11 mouse cellular contexts compared by ENCODE assay signal in the genomic region with DNA sequence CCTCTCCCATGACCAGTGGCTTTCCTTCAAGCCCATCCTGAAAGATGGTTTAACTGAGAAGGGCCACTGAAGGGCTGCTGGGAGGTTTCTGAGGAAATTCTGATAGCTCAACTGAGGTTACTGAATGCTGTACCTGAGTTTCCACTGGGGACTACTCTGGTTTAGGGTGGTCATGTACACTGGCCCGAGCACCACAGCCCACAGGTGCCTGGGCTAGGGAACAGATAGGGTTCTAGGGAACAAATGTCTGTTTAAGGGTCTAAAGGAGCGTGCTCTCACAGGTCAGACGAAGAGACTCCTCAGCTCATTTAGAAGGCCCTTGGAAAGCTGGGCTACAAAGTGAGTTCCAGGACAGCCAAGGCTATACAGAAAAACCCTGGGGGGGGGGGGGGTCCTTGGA. TPM values are rescaled to one million over a fixed set of nuclear protein-coding genes. Genes with fewer than 3 reads are reported as not detected.
A peak's percentile ranks its signal among the peaks of the same experiment; 100 is the strongest.
DNase-seq lines count a peak whose midpoint lies in the region; ATAC-seq and TF ChIP-seq lines count a peak whose summit lies in the region.
"Had no signal": no experiment of that assay in that cellular context is flagged by ENCODE, and none has a peak within 500 bp of the region (broad histone marks: within the 10 kb centered on the region; RNA-seq: fewer than 3 reads in every experiment).

No protein-coding gene starts in this region.

- peaks cover 33% of the 10 kb centered on the region for H3K36me3 ChIP-seq in midbrain, embryonic 10.5 days
- peaks cover 3% of the 10 kb centered on the region; the same call in 1 of the 2 replicates for H3K36me3 ChIP-seq in midbrain, postnatal 0 days (ENCODE audit: insufficient read depth, low read length)
- peaks cover 5% of the 10 kb centered on the region for H3K36me3 ChIP-seq in hindbrain, embryonic 16.5 days (ENCODE audit: control insufficient read depth, insufficient read depth, low read length)
- H3K36me3 ChIP-seq in stomach, postnatal 0 days (ENCODE audit: control insufficient read depth, insufficient read depth, low read length) = no peaks in the 10 kb centered on the region; the same call in 1 of the 2 replicates

- no peaks in the 10 kb centered on the region for H3K9me3 ChIP-seq in midbrain, embryonic 10.5 days (replicated peaks)
- H3K9me3 ChIP-seq in midbrain, postnatal 0 days (ENCODE audit: low read length) = no peaks in the 10 kb centered on the region
- H3K9me3 ChIP-seq in hindbrain, embryonic 16.5 days (ENCODE audit: control insufficient read depth, low read length) = no peaks in the 10 kb centered on the region
- H3K9me3 ChIP-seq in stomach, postnatal 0 days (ENCODE audit: control insufficient read depth, low read length) = no peaks in the 10 kb centered on the region
- H3K9me3 ChIP-seq: liver, embryonic 12.5 days had no signal

- H3K4me1 ChIP-seq in midbrain, embryonic 10.5 days = peaks cover 5% of the 10 kb centered on the region; the same call in 1 of the 2 replicates
- H3K4me1 ChIP-seq in midbrain, postnatal 0 days (ENCODE audit: insufficient read depth, low read length) = no peaks in the 10 kb centered on the region
- H3K4me1 ChIP-seq in hindbrain, embryonic 16.5 days (ENCODE audit: control insufficient read depth, insufficient read depth, low read depth, low read length) = no peaks in the 10 kb centered on the region
- H3K4me1 ChIP-seq in stomach, postnatal 0 days (replicated peaks; ENCODE audit: control insufficient read depth, insufficient read depth) = no peaks in the 10 kb centered on the region

- H3K27me3 ChIP-seq in midbrain, embryonic 10.5 days (ENCODE audit: low read depth, poor library complexity, severe bottlenecking) = no peaks in the 10 kb centered on the region
- H3K27me3 ChIP-seq in midbrain, postnatal 0 days (ENCODE audit: insufficient read depth, low read length) = no peaks in the 10 kb centered on the region
- no peaks in the 10 kb centered on the region for H3K27me3 ChIP-seq in hindbrain, embryonic 16.5 days (replicated peaks; ENCODE audit: control insufficient read depth, insufficient read depth, low read length)
- no peaks in the 10 kb centered on the region for H3K27me3 ChIP-seq in stomach, postnatal 0 days (ENCODE audit: control insufficient read depth, insufficient read depth, low read length)
- H3K27me3 ChIP-seq: liver, embryonic 12.5 days had no signal

- TF ChIP-seq EP300 in stomach, postnatal 0 days (optimal IDR thresholded peaks at IDR 0.05) = no peak

- no peak for TF ChIP-seq CTCF in midbrain, postnatal 0 days (IDR thresholded peaks at IDR 0.05)
- TF ChIP-seq CTCF in stomach, postnatal 0 days (IDR thresholded peaks at IDR 0.05; ENCODE audit: low read depth) = no peak

- H3K27ac ChIP-seq in midbrain, embryonic 10.5 days (replicated peaks) = 0 out of 2 replicates have a peak overlapping the region, but pooled peaks have one; percentile 6
- no peak overlapping the region for H3K27ac ChIP-seq in midbrain, postnatal 0 days (ENCODE audit: low read depth, low read length)
- no peak overlapping the region; the same call in 1 of the 2 replicates for H3K27ac ChIP-seq in hindbrain, embryonic 16.5 days (ENCODE audit: low read depth, low read length)
- H3K27ac ChIP-seq in stomach, postnatal 0 days (replicated peaks) = no peak overlapping the region

- ATAC-seq in midbrain, postnatal 0 days (ENCODE audit: low FRiP score) = no peak
- ATAC-seq in hindbrain, embryonic 16.5 days = peak; percentile 28; the same call in 1 of the 2 replicates
- ATAC-seq in stomach, postnatal 0 days (ENCODE audit: low FRiP score, low TSS enrichment) = 0 out of 2 replicates have a peak, but pooled peaks have one; percentile 47

- H3K4me2 ChIP-seq in midbrain, postnatal 0 days (ENCODE audit: low read depth, low read length, poor library complexity, severe bottlenecking) = no peak overlapping the region
- H3K4me2 ChIP-seq in hindbrain, embryonic 16.5 days (ENCODE audit: low read length) = no peak overlapping the region
- H3K4me2 ChIP-seq in stomach, postnatal 0 days (replicated peaks; ENCODE audit: low read depth) = no peak overlapping the region
- H3K4me2 ChIP-seq: liver, embryonic 12.5 days had no signal

- WGBS in midbrain, embryonic 10.5 days = 87% methylated on average over 3 of the region's 3 CpGs
- 90% methylated on average over 3 of the region's 3 CpGs for WGBS in midbrain, postnatal 0 days
- WGBS in hindbrain, embryonic 16.5 days = 93% methylated on average over 3 of the region's 3 CpGs
- WGBS in stomach, postnatal 0 days = 76% methylated on average over 3 of the region's 3 CpGs

- no peak overlapping the region for H3K4me3 ChIP-seq in midbrain, embryonic 10.5 days
- H3K4me3 ChIP-seq in midbrain, postnatal 0 days (ENCODE audit: low read depth, low read length) = no peak overlapping the region
- no peak overlapping the region for H3K4me3 ChIP-seq in hindbrain, embryonic 16.5 days (ENCODE audit: low read length)
- no peak overlapping the region for H3K4me3 ChIP-seq in stomach, postnatal 0 days (ENCODE audit: low read depth, low read length)
- H3K4me3 ChIP-seq: liver, embryonic 12.5 days had no signal

- no peak overlapping the region for H3K9ac ChIP-seq in midbrain, postnatal 0 days (replicated peaks; ENCODE audit: low read length, poor library complexity, severe bottlenecking)
- H3K9ac ChIP-seq in hindbrain, embryonic 16.5 days (ENCODE audit: low read depth, low read length) = no peak overlapping the region
- no peak overlapping the region for H3K9ac ChIP-seq in stomach, postnatal 0 days (ENCODE audit: low read length)
- H3K9ac ChIP-seq: liver, embryonic 12.5 days had no signal

- peak; percentile 87 for DNase-seq in heart, adult 11 months
- DNase-seq in heart, adult 9 months (ENCODE audit: low spot score in 2 of 2) = no peak
- no peak for DNase-seq in midbrain, embryonic 10.5 days (ENCODE audit: low spot score)
- DNase-seq in midbrain, postnatal 0 days (ENCODE audit: low spot score) = no peak
- DNase-seq in stomach, postnatal 0 days (ENCODE audit: low spot score) = no peak
- DNase-seq in MN1 (ENCODE audit: low spot score) = no peak
- DNase-seq: cerebellum, adult 8-10 months; kidney, postnatal 36 days; right cerebral cortex, postnatal 4 days had no signal

RNA-seq across cellular contexts. Expression of a gene that starts 19.5 kb away (rescaled TPM):
- 26.5 and 26.9 TPM in 2 replicates for polyA plus RNA-seq in midbrain, embryonic 10.5 days (2016; fragmentation: Nextera tagmentation; extraction: Ambion mirVana)
- 16.4 and 27.0 TPM in 2 replicates for total RNA-seq in midbrain, postnatal 0 days (2014; rRNA removed)
- 12.9 and 15.1 TPM in 2 replicates for polyA plus RNA-seq in midbrain, postnatal 0 days (2015; fragmentation: Nextera tagmentation; extraction: Ambion mirVana)
- polyA plus RNA-seq in hindbrain, embryonic 16.5 days (2015; fragmentation: Nextera tagmentation; extraction: Ambion mirVana) = 21.2 and 24.7 TPM in 2 replicates
- 19.6 and 21.9 TPM in 2 replicates for polyA plus RNA-seq in stomach, postnatal 0 days (2015; fragmentation: Nextera tagmentation; extraction: Ambion mirVana)
